Mouse (Mus musculus): Measurements from ENCODE around the gene Rbms1. TPM values are rescaled to one million over a fixed set of nuclear protein-coding genes. Genes with fewer than 3 reads are reported as not detected.

The Rbms1 gene
- polyA plus RNA-seq, 1 experiment from 2014 or later, result 69.7 TPM

DNA sequence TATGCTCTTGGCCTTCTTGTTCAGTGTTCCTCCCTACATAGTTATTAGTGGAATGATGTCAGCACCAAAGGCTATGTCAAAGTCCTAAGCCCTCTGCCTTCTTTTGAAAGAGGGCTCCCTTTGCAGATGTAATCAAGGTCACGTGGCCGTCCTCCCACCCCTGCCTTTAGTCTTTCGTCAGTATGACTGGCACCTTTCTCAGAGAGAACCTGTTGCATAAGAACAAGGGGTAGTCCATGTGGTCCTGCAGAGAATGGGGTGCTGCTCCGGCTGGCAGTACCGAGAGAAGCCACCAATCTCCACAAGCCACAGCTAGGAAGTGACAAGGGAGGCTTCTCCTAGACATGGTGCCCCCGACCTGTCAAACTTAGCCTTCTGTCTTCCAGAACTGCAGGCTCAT, 154.2 kb downstream of the Rbms1 start:
- Histone ChIP-seq H3K4me3 (no peak overlapping the region), H3K27ac (peak overlapping the region; percentile 69; the same call in 1 of the 2 replicates), H3K27me3 (ENCODE audit: insufficient read depth, poor library complexity, severe bottlenecking) (0 out of 2 replicates have a peak, but pooled peaks cover 2% of the 10 kb centered on the region), H3K9me3 (no peaks in the 10 kb centered on the region), H3K4me1 (replicated peaks) (peaks cover 33% of the 10 kb centered on the region), H3K36me3 (no peaks in the 10 kb centered on the region)
- 90% methylated on average over 6 of the region's 6 CpGs for WGBS
- DNase-seq (ENCODE audit: low spot score), result no peak

DNA sequence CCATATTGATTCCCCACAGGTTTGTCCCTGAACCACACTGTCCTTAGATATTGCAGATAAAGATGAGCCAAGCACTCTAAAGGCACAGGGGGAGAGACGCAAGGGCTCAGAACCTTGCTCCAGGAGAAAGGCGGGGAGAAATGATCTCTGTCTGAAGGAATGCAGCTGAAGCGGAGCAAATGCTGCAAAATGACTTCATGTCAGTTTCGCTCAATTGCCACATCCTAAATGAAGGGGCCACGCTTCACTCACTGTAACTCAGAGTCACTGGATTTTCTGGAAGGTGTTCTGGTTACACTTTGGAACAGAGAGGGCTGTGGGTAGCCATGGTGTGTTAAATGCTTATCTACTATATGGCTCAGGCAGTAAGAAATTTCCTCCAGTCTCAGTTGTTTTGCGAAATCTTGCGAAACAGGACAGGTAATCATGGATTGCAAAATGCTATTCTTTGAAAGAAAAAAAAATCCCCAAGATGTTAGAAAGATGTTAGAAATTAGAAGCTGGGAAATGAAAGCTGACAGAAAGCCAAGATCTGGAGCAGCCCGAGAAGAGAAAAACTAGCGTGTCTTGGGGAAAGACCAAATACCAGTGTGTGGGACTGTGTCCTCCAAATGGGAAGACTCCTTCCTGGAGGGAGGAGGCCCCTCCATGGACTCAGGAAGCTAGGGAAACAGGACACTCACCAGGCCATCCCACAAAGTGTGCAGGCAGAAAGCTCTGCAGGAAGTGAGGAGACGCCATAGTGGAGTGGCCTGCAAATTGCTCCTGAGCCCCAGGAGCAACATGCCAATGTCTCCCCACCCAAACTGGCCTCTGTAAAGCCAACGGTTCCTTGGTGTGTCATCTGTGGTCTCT, 155.4 kb downstream of the Rbms1 start:
- H3K27me3 ChIP-seq (ENCODE audit: insufficient read depth, poor library complexity, severe bottlenecking), result peaks cover 6% of the 10 kb centered on the region; the same call in 1 of the 2 replicates
- H3K4me3 ChIP-seq, result no peak overlapping the region
- peaks cover 42% of the 10 kb centered on the region for H3K4me1 ChIP-seq (replicated peaks)
- H3K27ac ChIP-seq, result peak overlapping the region; percentile 3; the same call in 1 of the 2 replicates
- no peak for DNase-seq (ENCODE audit: low spot score)
- no peaks in the 10 kb centered on the region for H3K9me3 ChIP-seq
- 88% methylated on average over 11 of the region's 11 CpGs for WGBS
- no peaks in the 10 kb centered on the region for H3K36me3 ChIP-seq

DNA sequence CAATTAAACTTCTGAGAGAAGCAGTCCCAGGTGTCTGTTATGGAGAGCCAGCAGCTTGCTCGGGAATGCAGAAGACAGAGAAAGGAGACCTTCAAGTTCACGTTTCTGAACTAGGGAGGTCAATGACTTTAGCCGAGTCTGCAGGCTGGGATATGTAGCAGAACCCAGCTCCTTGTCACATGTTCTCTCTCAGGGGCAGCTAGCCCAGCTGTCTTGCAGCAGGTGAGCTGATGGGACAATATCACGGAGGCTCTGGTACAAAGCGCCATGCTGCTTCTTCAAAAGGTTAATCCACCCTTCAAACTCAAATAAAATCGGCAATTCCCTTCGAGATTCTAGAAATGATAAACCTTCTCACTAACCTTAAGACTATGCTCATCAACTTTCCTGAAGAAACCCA, 158.2 kb downstream of the Rbms1 start:
- H3K27me3 ChIP-seq (ENCODE audit: insufficient read depth, poor library complexity, severe bottlenecking), result peaks cover 15% of the 10 kb centered on the region
- 74% methylated on average over 7 of the region's 7 CpGs for WGBS
- peaks cover 62% of the 10 kb centered on the region for H3K4me1 ChIP-seq (replicated peaks)

DNA sequence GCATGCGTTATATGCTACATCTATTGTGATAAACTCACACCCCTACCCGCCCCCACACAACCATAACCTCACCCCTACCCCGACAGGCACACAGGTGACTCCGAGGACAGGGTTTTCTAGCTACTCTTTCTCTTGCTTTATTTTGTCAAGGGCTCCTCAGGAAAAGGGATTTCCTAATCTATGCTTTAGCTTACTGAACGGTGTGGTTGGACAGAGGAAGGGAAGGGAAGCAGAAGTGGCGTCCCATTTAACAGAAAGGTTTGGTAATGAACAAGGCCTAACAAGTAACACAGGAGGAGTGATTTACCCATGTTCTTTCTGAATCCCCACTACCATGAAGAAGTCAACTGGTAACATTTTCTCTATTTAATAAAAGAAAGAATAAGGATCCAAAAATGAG, 159.6 kb downstream of the Rbms1 start:
- WGBS, result 88% methylated on average over 6 of the region's 6 CpGs
- H3K27ac ChIP-seq, result no peak overlapping the region
- peaks cover 60% of the 10 kb centered on the region for H3K4me1 ChIP-seq (replicated peaks)
- peaks cover 27% of the 10 kb centered on the region for H3K27me3 ChIP-seq (ENCODE audit: insufficient read depth, poor library complexity, severe bottlenecking)
- no peaks in the 10 kb centered on the region for H3K36me3 ChIP-seq
- no peak for DNase-seq (ENCODE audit: low spot score)
- no peak overlapping the region for H3K4me3 ChIP-seq
- H3K9me3 ChIP-seq, result no peaks in the 10 kb centered on the region

More for the DNA sequence above, 158.2 kb downstream of the Rbms1 start:
- Histone ChIP-seq H3K4me3 (no peak overlapping the region), H3K9me3 (no peaks in the 10 kb centered on the region), H3K36me3 (no peaks in the 10 kb centered on the region), H3K27ac (no peak overlapping the region)
- no peak for DNase-seq (ENCODE audit: low spot score)

DNA sequence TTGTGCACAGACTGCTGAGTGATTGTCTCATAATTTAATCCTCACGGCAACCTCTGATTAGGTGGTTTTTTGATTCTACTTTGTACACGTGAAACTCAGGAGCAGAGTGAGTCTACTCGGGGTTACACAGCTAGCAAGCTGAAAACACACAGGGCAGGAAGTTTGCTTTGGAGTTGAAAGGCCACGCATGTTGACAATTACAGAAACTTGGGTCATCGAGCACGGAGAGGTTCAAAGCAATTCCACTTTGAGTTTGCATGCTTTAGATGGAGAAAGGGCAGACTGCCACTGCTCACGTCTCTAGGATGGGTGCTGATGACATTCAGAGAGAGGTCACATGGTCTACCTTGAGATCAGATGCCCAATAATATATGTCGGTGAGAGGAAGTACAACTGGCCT, 160.2 kb downstream of the Rbms1 start:
- H3K4me1 ChIP-seq (replicated peaks), result peaks cover 58% of the 10 kb centered on the region
- H3K27ac ChIP-seq, result no peak overlapping the region
- H3K9me3 ChIP-seq, result no peaks in the 10 kb centered on the region
- no peak overlapping the region for H3K4me3 ChIP-seq
- WGBS, result 50% methylated on average over 8 of the region's 8 CpGs
- no peak for DNase-seq (ENCODE audit: low spot score)
- H3K36me3 ChIP-seq, result no peaks in the 10 kb centered on the region
- H3K27me3 ChIP-seq (ENCODE audit: insufficient read depth, poor library complexity, severe bottlenecking), result peaks cover 27% of the 10 kb centered on the region

DNA sequence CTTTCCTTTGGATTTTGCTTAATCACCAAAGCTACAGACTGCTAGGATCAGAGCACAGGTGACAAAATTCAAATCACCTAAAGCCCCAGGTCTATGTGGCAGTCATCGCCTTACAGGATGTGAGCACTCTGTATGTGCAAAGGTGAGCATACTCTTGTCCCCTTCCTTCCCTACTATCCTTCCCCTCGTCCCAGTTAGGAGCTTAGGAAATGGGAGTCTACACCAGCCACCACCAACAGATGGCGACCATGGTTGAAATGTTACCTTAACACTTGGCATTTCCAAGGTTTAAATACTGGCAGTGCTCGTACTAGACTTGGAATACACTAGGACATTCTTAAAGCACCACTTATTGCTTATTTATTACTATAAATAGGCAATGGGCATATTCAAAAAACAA, 160.8 kb downstream of the Rbms1 start:
- DNase-seq (ENCODE audit: low spot score), result no peak
- no peak overlapping the region for H3K27ac ChIP-seq
- H3K4me3 ChIP-seq, result no peak overlapping the region
- no peaks in the 10 kb centered on the region for H3K36me3 ChIP-seq
- no peaks in the 10 kb centered on the region for H3K9me3 ChIP-seq
- peaks cover 56% of the 10 kb centered on the region for H3K4me1 ChIP-seq (replicated peaks)
- 28% methylated on average over 4 of the region's 4 CpGs for WGBS
- H3K27me3 ChIP-seq (ENCODE audit: insufficient read depth, poor library complexity, severe bottlenecking), result peaks cover 27% of the 10 kb centered on the region

DNA sequence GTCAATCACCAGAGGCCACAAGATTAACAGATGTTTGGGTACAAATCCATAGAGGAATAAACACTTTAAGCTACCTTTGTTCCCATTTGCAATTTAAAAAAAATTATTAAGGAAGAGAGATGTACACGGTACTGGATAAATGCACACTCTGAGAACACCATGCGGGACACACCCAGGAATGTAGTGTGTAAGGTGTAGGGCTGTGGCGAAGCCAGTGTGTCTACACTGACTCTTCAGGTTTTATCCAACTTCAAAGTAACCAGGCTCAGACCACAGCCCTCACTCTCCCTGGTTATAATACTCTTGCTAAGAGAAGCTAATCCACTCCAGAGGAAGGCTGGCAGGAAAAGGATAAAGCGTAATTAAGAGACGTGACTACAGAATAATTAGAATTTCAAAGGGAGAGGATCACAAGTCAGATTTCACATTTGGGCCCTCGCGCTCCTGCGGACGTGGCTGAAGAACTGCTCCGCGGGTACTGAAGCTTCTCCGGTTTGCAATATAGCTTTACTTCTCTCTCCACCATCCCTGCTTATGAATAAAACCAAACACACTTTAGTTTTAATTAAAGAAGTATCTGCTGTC, 161.3 kb downstream of the Rbms1 start:
- Histone ChIP-seq H3K27ac (no peak overlapping the region), H3K4me1 (replicated peaks) (peaks cover 61% of the 10 kb centered on the region), H3K9me3 (no peaks in the 10 kb centered on the region), H3K27me3 (ENCODE audit: insufficient read depth, poor library complexity, severe bottlenecking) (peaks cover 27% of the 10 kb centered on the region), H3K36me3 (no peaks in the 10 kb centered on the region), H3K4me3 (peak overlapping the region; percentile 33; the same call in 1 of the 2 replicates)
- WGBS, result 43% methylated on average over 12 of the region's 12 CpGs
- no peak for DNase-seq (ENCODE audit: low spot score)

DNA sequence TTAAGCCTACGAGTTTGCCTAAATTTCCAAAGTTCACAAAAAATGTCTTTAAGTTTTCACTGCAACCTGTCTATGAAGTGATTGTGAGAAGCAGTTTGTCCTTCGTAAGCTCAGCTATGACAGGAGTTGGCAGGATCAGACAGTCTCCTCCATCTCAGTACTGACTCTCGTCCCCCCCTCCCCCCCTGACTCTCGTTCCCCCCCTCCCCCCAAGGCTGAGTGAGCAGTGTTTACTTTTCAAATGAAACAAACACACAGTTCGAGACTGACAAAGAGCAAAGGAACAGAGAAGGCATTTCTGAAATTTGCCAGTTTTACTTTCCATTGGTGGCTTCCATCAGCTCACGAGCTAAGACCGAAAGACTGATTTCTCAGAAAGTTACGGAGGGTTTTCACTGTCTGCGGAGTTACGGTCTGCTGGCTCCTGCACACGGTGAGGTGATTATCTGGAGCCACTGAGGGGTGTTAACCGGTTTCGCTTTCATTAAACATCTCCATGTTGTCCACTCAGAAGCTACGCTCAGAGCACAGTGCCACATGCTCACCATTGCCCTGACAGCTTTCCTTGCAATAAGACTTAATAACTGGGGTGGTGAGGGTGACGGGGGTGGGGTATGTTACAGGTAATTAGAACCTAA, 162.0 kb downstream of the Rbms1 start:
- peaks cover 27% of the 10 kb centered on the region for H3K27me3 ChIP-seq (ENCODE audit: insufficient read depth, poor library complexity, severe bottlenecking)
- peak overlapping the region; percentile 33 for H3K4me3 ChIP-seq

DNA sequence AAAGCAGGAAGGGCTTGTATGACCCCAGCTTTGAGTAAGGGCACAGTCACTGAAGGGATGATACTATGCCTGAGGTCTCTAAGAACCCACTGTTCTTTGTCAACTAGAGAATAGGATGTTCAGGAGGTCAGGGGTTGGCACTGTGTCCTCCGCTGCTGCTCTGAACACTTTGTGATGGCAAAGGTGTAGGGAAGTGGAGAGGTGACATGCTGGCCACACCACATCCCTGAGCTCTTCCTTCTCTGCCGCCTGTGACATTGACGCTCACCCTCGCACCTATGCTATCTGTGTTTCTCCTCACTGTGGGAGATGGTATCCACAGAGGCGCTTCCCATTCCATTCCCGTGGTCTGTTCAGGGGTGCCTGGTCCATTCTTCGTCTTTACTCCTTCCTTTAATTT, 163.2 kb downstream of the Rbms1 start:
- Histone ChIP-seq H3K27ac (no peak overlapping the region), H3K4me1 (replicated peaks) (peaks cover 70% of the 10 kb centered on the region), H3K27me3 (ENCODE audit: insufficient read depth, poor library complexity, severe bottlenecking) (peaks cover 31% of the 10 kb centered on the region), H3K9me3 (no peaks in the 10 kb centered on the region), H3K36me3 (no peaks in the 10 kb centered on the region), H3K4me3 (no peak overlapping the region)
- no peak for DNase-seq (ENCODE audit: low spot score)
- WGBS, result 79% methylated on average over 7 of the region's 7 CpGs

More for the DNA sequence above, 162.0 kb downstream of the Rbms1 start:
- 22% methylated on average over 15 of the region's 15 CpGs for WGBS
- no peak for DNase-seq (ENCODE audit: low spot score)
- Histone ChIP-seq H3K27ac (peak overlapping the region; percentile 23; the same call in 1 of the 2 replicates), H3K36me3 (no peaks in the 10 kb centered on the region), H3K9me3 (no peaks in the 10 kb centered on the region), H3K4me1 (replicated peaks) (peaks cover 67% of the 10 kb centered on the region)

DNA sequence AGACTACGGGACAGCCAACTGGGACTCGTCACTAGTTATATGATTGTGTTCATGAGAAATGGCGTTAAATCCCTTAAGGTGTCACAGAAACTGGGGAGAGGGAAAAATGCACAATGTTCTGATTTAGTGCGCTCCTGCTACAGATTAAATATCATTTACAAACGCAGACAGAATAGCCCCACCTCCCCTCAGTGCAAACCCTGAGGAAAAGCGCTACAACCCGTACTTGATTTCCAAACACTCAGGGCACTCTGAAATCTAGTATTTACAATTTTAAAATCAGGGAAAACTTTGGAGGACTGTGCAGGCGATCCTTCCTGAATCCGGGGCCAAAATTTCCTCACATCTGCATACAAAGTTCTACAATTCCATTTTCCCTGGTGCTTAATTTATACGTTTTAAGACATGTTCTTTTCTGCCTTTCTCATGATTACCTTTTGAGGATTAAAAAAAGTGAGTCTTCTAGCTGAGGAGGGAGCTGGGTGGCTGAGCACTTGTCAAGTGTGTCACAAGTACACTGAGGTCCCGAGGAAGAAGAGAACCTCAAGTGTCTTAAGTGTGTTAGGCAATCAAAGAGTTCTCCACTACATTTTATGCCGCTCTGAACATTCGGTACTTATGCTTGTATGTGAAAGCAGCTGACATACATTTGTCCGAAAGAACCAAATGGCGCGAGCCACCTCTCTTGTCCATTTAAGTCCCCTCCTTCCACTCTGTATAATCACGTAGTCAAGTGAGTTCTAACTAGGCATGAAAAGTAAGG, 164.0 kb downstream of the Rbms1 start:
- H3K27me3 ChIP-seq (ENCODE audit: insufficient read depth, poor library complexity, severe bottlenecking), result peaks cover 38% of the 10 kb centered on the region
- DNase-seq (ENCODE audit: low spot score), result no peak
- 88% methylated on average over 17 of the region's 17 CpGs for WGBS
- peaks cover 66% of the 10 kb centered on the region for H3K4me1 ChIP-seq (replicated peaks)
- no peak overlapping the region for H3K27ac ChIP-seq
- no peak overlapping the region for H3K4me3 ChIP-seq
- no peaks in the 10 kb centered on the region for H3K9me3 ChIP-seq
- no peaks in the 10 kb centered on the region for H3K36me3 ChIP-seq

DNA sequence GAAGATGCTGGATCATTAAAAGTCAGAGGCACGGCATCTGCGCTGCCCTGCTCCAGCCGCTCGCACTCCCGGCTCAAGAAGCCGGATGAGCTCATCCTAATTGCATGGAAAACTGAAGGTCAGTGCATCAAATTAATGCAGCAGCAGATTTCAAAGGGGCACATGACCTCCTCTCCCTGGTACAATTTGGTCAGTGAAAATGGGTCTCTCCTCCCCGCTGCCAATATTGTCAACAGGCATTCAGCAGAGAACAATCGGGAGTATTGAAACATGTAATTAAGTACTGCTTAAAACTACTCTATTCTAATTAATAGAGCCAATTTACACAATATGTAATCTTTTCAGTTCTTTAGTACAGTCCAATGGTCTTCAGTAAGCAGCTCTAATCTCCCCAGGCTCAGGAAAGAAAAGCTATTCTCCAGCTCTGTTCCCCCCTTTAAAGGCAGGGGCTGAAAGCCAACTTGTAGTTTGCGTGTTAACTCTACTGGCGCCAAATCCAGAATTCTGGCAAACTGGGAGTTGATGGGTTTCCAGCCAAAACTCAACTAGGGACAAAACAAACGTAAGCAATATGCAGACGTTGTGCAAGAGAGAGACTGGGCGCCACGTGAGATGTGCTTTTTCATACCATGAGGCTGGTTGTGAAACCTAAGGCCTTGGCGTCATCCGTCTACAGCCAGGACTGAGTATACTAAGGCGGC, 165.9 kb downstream of the Rbms1 start:
- WGBS, result 60% methylated on average over 17 of the region's 17 CpGs
- DNase-seq (ENCODE audit: low spot score), result peak; percentile 54
- Histone ChIP-seq H3K4me1 (replicated peaks) (peaks cover 55% of the 10 kb centered on the region), H3K27me3 (ENCODE audit: insufficient read depth, poor library complexity, severe bottlenecking) (peaks cover 47% of the 10 kb centered on the region), H3K4me3 (no peak overlapping the region), H3K9me3 (no peaks in the 10 kb centered on the region), H3K36me3 (no peaks in the 10 kb centered on the region), H3K27ac (peak overlapping the region; percentile 54)

DNA sequence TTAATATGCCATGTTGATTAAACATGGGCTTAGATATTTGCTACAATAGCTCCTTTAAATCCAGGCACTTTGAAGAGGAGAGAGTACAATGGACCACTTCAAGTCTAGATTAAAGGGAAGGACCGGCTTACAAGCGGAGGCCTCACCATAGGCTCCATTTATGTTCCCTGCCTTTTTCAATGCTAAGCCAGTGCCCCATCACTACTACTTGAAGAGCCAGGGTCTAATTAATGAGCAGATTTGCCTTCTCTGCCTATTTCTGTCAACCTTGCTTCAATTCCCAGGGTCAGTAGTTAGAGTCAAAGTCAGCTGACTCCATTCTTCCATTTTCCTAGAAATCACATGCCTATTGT, 166.4 kb downstream of the Rbms1 start:
- Histone ChIP-seq H3K27me3 (ENCODE audit: insufficient read depth, poor library complexity, severe bottlenecking) (peaks cover 53% of the 10 kb centered on the region), H3K36me3 (no peaks in the 10 kb centered on the region), H3K27ac (peak overlapping the region; percentile 54), H3K9me3 (no peaks in the 10 kb centered on the region), H3K4me3 (no peak overlapping the region), H3K4me1 (replicated peaks) (peaks cover 50% of the 10 kb centered on the region)
- WGBS, result 56% methylated on average over 2 of the region's 2 CpGs
- no peak for DNase-seq (ENCODE audit: low spot score)

All from hindbrain, embryonic 10.5 days (tissue).